Mouse (Mus musculus) ES-Bruce4 (cell line): ENCODE data around the gene Dera. TPM values are rescaled to one million over a fixed set of nuclear protein-coding genes. Genes with fewer than 3 reads are reported as not detected.
A peak's percentile ranks its signal among the peaks of the same experiment; 100 is the strongest.
"Not testable (repeated sequence)": the region's sequence is repeated elsewhere in the genome, so short reads cannot be mapped to it uniquely, and the experiment has no call there.

ENCODE experiments used
- H3K27ac ChIP-seq: 2 replicates; pipeline ENCODE4 v1.5.1; 2012; ENCODE audit warnings: low read length, inconsistent platforms; ENCODE audit not compliant: insufficient read depth
- H3K27me3 ChIP-seq: 2 replicates; pipeline ENCODE4 v1.6.1; 2012; ENCODE audit warnings: mild to moderate bottlenecking, low read length, inconsistent platforms; ENCODE audit not compliant: control insufficient read depth, poor library complexity, insufficient read depth, severe bottlenecking
- H3K36me3 ChIP-seq: 2 replicates; pipeline ENCODE4 v1.6.1; 2012; ENCODE audit warnings: inconsistent platforms, mild to moderate bottlenecking, low read length, moderate library complexity; ENCODE audit not compliant: control insufficient read depth, poor library complexity, insufficient read depth, severe bottlenecking
- H3K4me1 ChIP-seq: one replicate; pipeline ENCODE4 v1.8.1; 2011; ENCODE audit warnings: low read length; ENCODE audit not compliant: control insufficient read depth, insufficient read depth
- H3K4me3 ChIP-seq: 2 replicates; pipeline ENCODE4 v1.5.1; 2011; ENCODE audit warnings: low read depth, mild to moderate bottlenecking, low read length
- H3K9ac ChIP-seq: 2 replicates; pipeline ENCODE4 v1.6.1; 2012; ENCODE audit warnings: low read depth, mild to moderate bottlenecking, inconsistent platforms; ENCODE audit not compliant: poor library complexity, severe bottlenecking
- H3K9me3 ChIP-seq: replicated peaks from 2 replicates; pipeline ENCODE4 v1.6.1; 2012; ENCODE audit warnings: mild to moderate bottlenecking, low read length, inconsistent platforms; ENCODE audit not compliant: control insufficient read depth, poor library complexity, insufficient read depth, severe bottlenecking
- CTCF ChIP-seq: IDR thresholded peaks from one replicate; pipeline ENCODE4 v1.8.1; 2011; ENCODE audit warnings: low read depth, low read length
- EP300 ChIP-seq: IDR thresholded peaks from 2 replicates; pipeline ENCODE4 v1.6.1; 2011; ENCODE audit warnings: low read depth, low read length; ENCODE audit not compliant: insufficient read depth
- POLR2A ChIP-seq: IDR thresholded peaks from one replicate; pipeline ENCODE4 v1.8.1; 2011; ENCODE audit warnings: low read length; ENCODE audit not compliant: insufficient read depth
- polyA plus RNA-seq: library from polyadenylated mRNA; stranded (reverse); fragments of >200 nt; gene quantifications from 2 replicates; pipeline ENCODE4 v1.2.4, GENCODE M21; 2011; ENCODE audit warnings: low read depth; ENCODE audit not compliant: missing spikeins, insufficient read depth, insufficient read length

The Dera gene
- 41.4 and 41.5 TPM in 2 replicates for polyA plus RNA-seq

DNA sequence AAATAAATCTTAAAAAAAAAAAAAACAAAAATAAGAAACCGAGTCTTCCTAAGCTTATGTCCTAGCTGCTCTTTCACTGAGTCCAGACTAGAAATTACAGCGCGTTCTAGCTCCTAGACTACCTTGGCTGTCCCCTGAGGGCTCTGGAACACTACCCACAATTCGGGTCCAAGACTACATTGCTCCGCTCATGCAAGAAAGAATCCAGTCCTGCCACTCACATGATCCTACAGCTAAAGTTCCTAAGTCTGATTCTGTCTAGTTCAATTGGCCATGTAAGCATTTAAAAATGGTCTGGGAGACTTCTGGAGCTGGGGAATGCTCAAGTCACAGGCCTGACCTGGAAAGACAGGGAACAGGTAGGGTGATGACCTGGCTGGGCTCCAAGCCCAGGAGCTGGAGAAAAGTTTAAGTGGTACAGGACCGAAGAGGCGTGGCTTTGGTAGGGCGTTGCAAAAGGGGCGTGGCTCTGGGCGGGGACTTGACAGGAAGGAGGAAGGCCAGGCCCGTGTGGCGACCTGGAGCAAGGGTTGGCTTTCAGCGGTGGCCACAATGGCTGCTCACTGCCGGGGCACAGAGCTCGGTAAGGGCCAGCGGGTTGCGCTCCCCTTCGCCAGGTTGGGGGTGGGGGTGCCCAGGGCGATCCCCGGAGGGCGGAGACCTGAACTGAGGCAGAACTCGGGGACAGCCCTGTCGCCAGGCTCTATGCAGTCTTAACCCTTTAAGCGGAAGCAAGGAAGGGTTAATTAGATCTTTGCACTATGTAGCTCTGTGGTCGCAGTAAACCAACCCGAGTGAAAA lies at the start of gene Dera:
Gene Dera, plus strand, starts transcription at position 491 of the 801 bp plus-strand sequence.
- TF ChIP-seq POLR2A (peak; percentile 70), CTCF (no peak)
- peaks cover 14% of the 10 kb centered on the region for H3K36me3 ChIP-seq
- no peaks in the 10 kb centered on the region for H3K27me3 ChIP-seq
- no peaks in the 10 kb centered on the region for H3K9me3 ChIP-seq
- H3K4me1 ChIP-seq: no peaks in the 10 kb centered on the region
- peak within 1 kb of the TSS; percentile 92 for H3K4me3 ChIP-seq
- H3K9ac ChIP-seq: peak within 1 kb of the TSS; percentile 76
- no peak within 1 kb of the TSS for H3K27ac ChIP-seq

- H3K36me3 ChIP-seq: no peaks in the 10 kb centered on the region
- H3K9ac ChIP-seq: no peak overlapping the region
- H3K27ac ChIP-seq: no peak overlapping the region
- no peak overlapping the region for H3K4me3 ChIP-seq
- H3K27me3 ChIP-seq: no peaks in the 10 kb centered on the region
- TF ChIP-seq CTCF (no peak), POLR2A (no peak), EP300 (no peak)
- H3K9me3 ChIP-seq: peaks cover 9% of the 10 kb centered on the region
- no peaks in the 10 kb centered on the region for H3K4me1 ChIP-seq
Measured at GRCm38 (mm10) chr6:137706209-137706608, 48.1 kb upstream of the Dera start.

DNA sequence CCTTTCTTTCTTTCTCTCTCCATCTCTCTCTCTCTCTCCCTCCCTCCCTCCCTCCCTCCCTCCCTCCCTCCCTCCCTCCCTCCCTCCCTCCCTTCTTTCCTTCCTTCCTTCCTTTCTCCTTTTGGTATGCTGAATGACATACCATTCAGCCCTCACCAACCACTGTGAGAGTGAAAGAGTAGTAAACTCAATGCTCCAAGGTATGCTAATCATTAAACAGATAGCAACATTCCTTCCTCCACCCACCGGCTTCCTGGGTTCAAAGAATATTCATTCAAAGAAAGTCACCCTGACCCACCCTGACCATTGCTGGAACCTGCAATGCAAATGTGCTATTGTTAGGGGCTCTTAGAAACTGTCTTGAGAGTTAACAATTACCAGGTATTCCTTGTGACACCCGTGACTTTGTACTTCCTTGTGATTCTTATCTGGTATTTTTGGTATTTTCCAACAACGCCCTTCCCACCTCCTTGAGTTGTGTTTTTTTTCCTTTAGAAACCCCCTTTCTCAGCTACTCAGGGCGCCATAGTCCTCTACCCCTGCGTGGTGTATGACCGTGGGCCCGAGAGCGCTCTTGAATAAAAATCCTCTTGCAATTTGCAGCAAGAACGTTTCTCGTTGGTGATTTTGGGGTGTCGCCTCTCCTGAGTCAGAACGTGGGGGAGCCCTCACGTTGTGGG lies 45.5 kb upstream of the Dera start:
- not testable (repeated sequence) for H3K27me3 ChIP-seq, H3K36me3 ChIP-seq, H3K9me3 ChIP-seq, H3K4me3 ChIP-seq, H3K9ac ChIP-seq, H3K4me1 ChIP-seq
- peak overlapping the region; percentile 25; the same call in 1 of the 2 replicates for H3K27ac ChIP-seq

DNA sequence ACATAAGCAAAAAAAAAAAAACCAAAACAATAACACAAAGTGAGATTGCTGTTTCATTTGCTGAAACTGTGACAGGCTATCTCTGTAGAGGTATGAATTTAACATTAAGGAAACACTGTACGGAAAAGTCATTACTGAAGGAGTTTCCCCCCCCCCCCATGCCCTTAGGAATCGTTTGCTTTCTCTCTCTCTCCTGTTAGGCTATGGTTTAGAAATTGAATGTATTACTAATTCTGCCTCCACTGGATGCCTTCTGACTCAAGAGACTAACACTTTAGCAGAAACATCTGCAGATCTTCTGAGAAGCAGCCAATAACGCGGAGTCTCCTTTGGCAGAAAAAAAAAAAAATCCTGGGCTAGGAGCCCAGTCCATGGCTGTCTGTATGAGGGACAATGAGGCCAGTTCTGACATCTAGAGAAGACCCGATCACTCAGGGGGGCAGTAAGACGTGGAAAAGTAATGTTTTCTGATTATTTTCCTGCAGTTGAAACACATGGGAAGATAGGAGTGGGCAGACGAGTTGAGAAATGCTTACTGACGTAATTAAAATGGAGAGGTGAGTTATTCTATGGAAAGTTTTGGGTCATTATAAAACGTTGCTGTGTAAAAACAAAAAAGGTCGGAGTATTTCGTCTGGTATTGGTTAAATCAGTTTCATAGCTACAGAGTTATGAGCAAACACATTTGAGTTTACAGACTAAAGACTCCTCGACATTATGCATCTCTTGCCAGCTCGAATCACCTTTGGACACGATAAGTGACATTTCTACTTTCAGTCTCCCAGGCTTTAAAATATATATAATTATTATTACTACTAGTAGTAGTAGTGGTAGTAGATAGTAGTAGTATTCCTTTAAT lies 43.9 kb upstream of the Dera start:
- Histone ChIP-seq H3K36me3 (no peaks in the 10 kb centered on the region), H3K27ac (no peak overlapping the region), H3K4me3 (no peak overlapping the region), H3K4me1 (no peaks in the 10 kb centered on the region), H3K9me3 (peaks cover 9% of the 10 kb centered on the region), H3K9ac (no peak overlapping the region), H3K27me3 (no peaks in the 10 kb centered on the region; the same call in 1 of the 2 replicates)
- no peak for TF ChIP-seq POLR2A
- no peak for TF ChIP-seq CTCF
- no peak for TF ChIP-seq EP300

DNA sequence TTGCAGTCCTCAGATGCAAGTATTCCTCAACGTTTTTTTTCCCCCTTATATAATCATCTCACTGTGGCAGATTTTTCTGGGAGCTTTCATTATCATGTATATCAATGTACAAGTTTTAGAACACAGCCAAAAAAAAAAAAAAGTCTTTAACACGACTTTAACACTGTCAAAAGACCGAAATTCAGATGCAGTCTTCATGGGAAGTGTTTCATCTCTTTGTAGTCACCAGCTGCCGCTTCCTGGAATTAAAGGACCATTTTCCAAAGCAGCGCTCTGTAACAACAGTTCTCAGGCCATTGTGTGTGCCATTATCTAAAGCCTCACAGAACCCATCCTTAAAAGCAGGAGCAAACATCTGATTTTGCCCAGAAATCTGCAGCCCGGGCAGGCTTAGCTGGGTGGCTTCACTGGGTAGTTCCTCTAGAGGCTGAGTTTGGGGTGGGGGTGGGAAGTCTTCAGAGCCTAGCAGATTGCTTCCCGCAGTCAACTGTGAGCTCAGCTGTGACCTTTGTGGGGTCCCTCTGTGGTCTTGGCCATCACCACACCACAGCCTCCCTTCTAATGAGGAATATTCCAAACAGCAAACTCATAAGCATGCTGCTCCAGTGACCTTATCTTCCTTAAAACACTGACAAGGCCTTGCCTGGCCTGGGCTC lies 41.6 kb upstream of the Dera start:
- H3K9ac ChIP-seq: no peak overlapping the region
- TF ChIP-seq POLR2A (no peak), EP300 (no peak)
- no peaks in the 10 kb centered on the region for H3K36me3 ChIP-seq
- no peaks in the 10 kb centered on the region; the same call in 1 of the 2 replicates for H3K27me3 ChIP-seq
- no peak overlapping the region for H3K4me3 ChIP-seq
- H3K9me3 ChIP-seq: peaks cover 9% of the 10 kb centered on the region
- no peaks in the 10 kb centered on the region for H3K4me1 ChIP-seq
- H3K27ac ChIP-seq: no peak overlapping the region
